Mouse (Mus musculus) heart, postnatal 4 days (tissue): Measurements from ENCODE around the gene Chrng. TPM values are rescaled to one million over a fixed set of nuclear protein-coding genes. Genes with fewer than 3 reads are reported as not detected.
A peak's percentile ranks its signal among the peaks of the same experiment; 100 is the strongest.

ENCODE experiments used
- DNase-seq: peaks from one replicate; pipeline ENCODE4 v3.0.0; 2021
- total RNA-seq, 2 experiments: library from RNA; stranded (reverse); gene quantifications; 2 replicates each; pipeline ENCODE4 v1.2.3; 2021

Chrng gene
- total RNA-seq, 2 experiments from 2014 or later = 0.14 TPM

DNA sequence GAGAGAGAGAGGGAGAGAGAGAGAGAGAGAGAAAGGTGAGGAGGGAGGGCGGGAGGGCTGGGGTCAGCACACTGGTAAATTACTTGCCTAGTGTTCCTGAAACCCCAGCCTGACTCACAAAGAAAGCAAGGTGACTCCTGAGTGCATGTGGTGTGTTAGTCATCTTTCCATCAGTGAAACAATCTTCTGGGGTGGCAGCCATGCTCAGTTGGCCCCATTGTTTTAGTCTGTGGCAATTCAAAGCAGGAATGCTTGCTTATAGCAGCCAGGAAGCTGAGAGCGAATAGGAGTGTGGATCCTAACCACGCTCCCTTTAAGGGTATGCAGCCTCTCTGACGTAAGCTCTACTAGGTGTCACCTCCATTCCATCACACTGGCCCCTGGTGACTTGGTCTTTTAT is 50.7 kb downstream of the Chrng start:
- no peak for DNase-seq

- no peak for DNase-seq
Observed at GRCm38 (mm10) chr1:87257691-87258090, 53.2 kb downstream of the Chrng start.

GRCm38 (mm10) chr1:87258484-87258883 is 54.0 kb downstream of the Chrng start:
- DNase-seq = peak; percentile 36

DNA sequence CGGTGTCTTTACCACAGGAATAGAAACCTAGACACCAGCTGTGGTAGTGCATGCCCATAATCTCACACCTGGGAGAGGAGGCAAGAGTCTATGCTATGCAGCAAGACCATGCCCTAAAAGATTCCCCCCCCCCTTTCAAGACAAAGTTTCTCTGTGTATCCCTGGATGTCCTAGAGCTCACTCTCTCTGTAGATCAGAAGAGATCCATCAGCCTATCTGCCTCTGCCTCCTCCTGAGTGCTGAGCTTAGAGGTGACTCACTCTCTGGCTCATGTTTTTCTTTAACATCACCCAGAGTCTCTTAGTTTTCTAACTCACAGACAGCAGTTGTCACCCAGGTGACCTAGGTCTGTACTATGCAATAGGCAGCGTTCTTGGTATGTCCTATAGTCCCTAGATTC is 54.9 kb downstream of the Chrng start:
- no peak for DNase-seq

Other genes starting within 250 kb of the Chrng start
- not detected for gene Alppl2, start 114.7 kb upstream of the Chrng start, total RNA-seq
- gene Alpi, start 103.1 kb upstream of the Chrng start, total RNA-seq = not detected
- not detected for gene Akp3, start 79.7 kb upstream of the Chrng start, total RNA-seq
- under 1 TPM in 1 of 2 experiments, not detected in 1; 0.18 TPM for gene Ecel1, start 48.1 kb upstream of the Chrng start, total RNA-seq
- not detected for gene Prss56, start 21.3 kb upstream of the Chrng start, total RNA-seq
- gene Chrnd, start 14.1 kb upstream of the Chrng start, total RNA-seq = not detected
- 10 to 100 TPM; 71.3 to 72.5 TPM for gene Eif4e2, start 9.3 kb downstream of the Chrng start, total RNA-seq
- 1 to 10 TPM; 2.6 to 3.0 TPM for gene Efhd1, start 59.7 kb downstream of the Chrng start, total RNA-seq
- 10 to 100 TPM; 46.6 to 46.9 TPM for gene Gigyf2, start 122.3 kb downstream of the Chrng start, total RNA-seq
- gene Kcnj13, start 190.1 kb downstream of the Chrng start, total RNA-seq = not detected